Mouse (Mus musculus) brain, embryonic 14.5 days (tissue): ENCODE measurements around the gene Fam114a2.

Experiments
- CTCF ChIP-seq: fragments of 200-500 bp; IDR thresholded peaks from 2 replicates; pipeline ENCODE4 v1.5.1; 2012; ENCODE audit warnings: inconsistent platforms, mild to moderate bottlenecking, moderate library complexity, borderline replicate concordance; ENCODE audit not compliant: insufficient read depth, insufficient read length; ENCODE audit errors: extremely low read depth
- POLR2A ChIP-seq: fragments of 200-500 bp; IDR thresholded peaks from 2 replicates; pipeline ENCODE4 v1.6.1; 2012; ENCODE audit warnings: mild to moderate bottlenecking, inconsistent platforms, borderline replicate concordance; ENCODE audit not compliant: poor library complexity, insufficient read depth, insufficient read length, severe bottlenecking; ENCODE audit errors: extremely low read depth

DNA sequence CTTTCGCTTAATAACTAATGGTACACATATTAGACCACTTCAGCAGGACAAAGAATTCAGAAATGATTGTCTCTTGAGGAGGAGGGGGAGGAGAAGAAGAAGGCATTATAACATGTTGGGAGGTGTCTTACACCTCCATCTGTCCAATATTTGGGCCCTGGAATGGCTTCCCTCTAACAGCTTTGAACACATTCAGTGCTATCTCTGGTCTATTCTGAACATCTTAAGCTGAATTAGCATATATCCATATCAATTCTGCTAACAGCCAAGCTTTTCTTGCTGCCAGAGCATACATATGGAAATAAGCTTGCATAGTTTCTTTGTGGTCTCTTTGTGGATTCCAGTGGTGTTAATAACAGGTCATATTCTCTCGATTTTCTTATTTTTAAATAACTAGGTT is 22.3 kb upstream of the Fam114a2 start:
- TF ChIP-seq POLR2A: no peak
- TF ChIP-seq CTCF: no peak
